Mouse (Mus musculus) liver, adult 2 months (tissue): ENCODE data around the gene Arl15. TPM values are rescaled to one million over a fixed set of nuclear protein-coding genes. Genes with fewer than 3 reads are reported as not detected.

Experiments
- DNase-seq: peaks from one replicate; pipeline ENCODE4 v3.0.0-alpha.2; 2011; ENCODE audit warnings: low read depth, low spot score; ENCODE audit errors: extremely low read depth
- H3K27ac ChIP-seq: fragments of 200-500 bp; replicated peaks from 2 replicates; pipeline ENCODE4 v1.5.1; 2012; ENCODE audit warnings: low read depth, mild to moderate bottlenecking, control low read depth, inconsistent platforms, low read length; ENCODE audit not compliant: insufficient read depth
- H3K27me3 ChIP-seq: fragments of 200-500 bp; 2 replicates; pipeline ENCODE4 v1.6.1; 2012; ENCODE audit warnings: mild to moderate bottlenecking, moderate library complexity, low read length, inconsistent platforms; ENCODE audit not compliant: control insufficient read depth, insufficient read depth
- H3K36me3 ChIP-seq: fragments of 200-500 bp; 2 replicates; pipeline ENCODE4 v1.6.1; 2012; ENCODE audit warnings: low read length, inconsistent platforms; ENCODE audit not compliant: control insufficient read depth, insufficient read depth
- H3K4me1 ChIP-seq: fragments of 200-500 bp; 2 replicates; pipeline ENCODE4 v1.6.1; 2011; ENCODE audit warnings: low read length; ENCODE audit not compliant: control insufficient read depth, insufficient read depth
- H3K4me3 ChIP-seq: fragments of 200-500 bp; 2 replicates; pipeline ENCODE4 v1.5.1; 2011; ENCODE audit warnings: low read depth, mild to moderate bottlenecking, control low read depth, low read length, moderate library complexity; ENCODE audit not compliant: insufficient read depth
- H3K79me2 ChIP-seq: fragments of 200-500 bp; 2 replicates; pipeline ENCODE4 v1.6.1; 2012; ENCODE audit warnings: inconsistent platforms, mild to moderate bottlenecking, low read length, moderate library complexity; ENCODE audit not compliant: control insufficient read depth, insufficient read depth
- H3K9ac ChIP-seq: fragments of 200-500 bp; 2 replicates; pipeline ENCODE4 v1.6.1; 2012; ENCODE audit warnings: low read depth, mild to moderate bottlenecking, control low read depth, inconsistent platforms, low read length
- CTCF ChIP-seq: fragments of 200-500 bp; IDR thresholded peaks from 2 replicates; pipeline ENCODE4 v1.5.1; 2011; ENCODE audit warnings: low read depth, low read length, control low read depth
- POLR2A ChIP-seq: fragments of 200-500 bp; IDR thresholded peaks from 2 replicates; pipeline ENCODE4 v1.6.1; 2011; ENCODE audit warnings: low read length, control low read depth; ENCODE audit not compliant: insufficient read depth; ENCODE audit errors: extremely low read depth
- WGBS: fragments of 180-500 bp; shearing (Covaris S2); methylation state at CpG from one replicate; pipeline ENCODE4 v1.1.7; 2018; 5-methylcytosine and 5-hydroxymethylcytosine counted together
- polyA plus RNA-seq: library from polyadenylated mRNA; depleted of rRNA; stranded (reverse); fragments of >200 nt; gene quantifications from 2 replicates; pipeline ENCODE4 v1.2.3, GENCODE M21; 2012
- total RNA-seq: library from RNA; depleted of rRNA; stranded (reverse); fragments of >200 nt; gene quantifications from 2 replicates; pipeline ENCODE4 v1.2.3, GENCODE M21; 2014

Gene Arl15
- total and polyA plus RNA-seq, 2 experiments, result 1.9 to 6.5 TPM

- no peak for TF ChIP-seq POLR2A
- Histone ChIP-seq H3K4me1 (no peaks in the 10 kb centered on the region), H3K27ac (no peak overlapping the region), H3K36me3 (no peaks in the 10 kb centered on the region; the same call in 1 of the 2 replicates), H3K9ac (no peak overlapping the region), H3K4me3 (no peak overlapping the region), H3K79me2 (no peaks in the 10 kb centered on the region; the same call in 1 of the 2 replicates), H3K27me3 (no peaks in the 10 kb centered on the region)
- DNase-seq, result no peak
- WGBS, result 92% methylated on average over 12 of the region's 12 CpGs
Measured at GRCm38 (mm10) chr13:114011019-114011418, 216.7 kb downstream of the Arl15 start.

- Histone ChIP-seq H3K9ac (no peak overlapping the region), H3K27ac (no peak overlapping the region), H3K36me3 (peaks cover 2% of the 10 kb centered on the region; the same call in 1 of the 2 replicates), H3K27me3 (no peaks in the 10 kb centered on the region), H3K79me2 (no peaks in the 10 kb centered on the region; the same call in 1 of the 2 replicates), H3K4me3 (no peak overlapping the region), H3K4me1 (no peaks in the 10 kb centered on the region)
- no peak for DNase-seq
- 79% methylated on average over 8 of the region's 8 CpGs for WGBS
- TF ChIP-seq CTCF, result no peak
- TF ChIP-seq POLR2A, result no peak
Measured at GRCm38 (mm10) chr13:114017928-114018327, 223.6 kb downstream of the Arl15 start.

DNA sequence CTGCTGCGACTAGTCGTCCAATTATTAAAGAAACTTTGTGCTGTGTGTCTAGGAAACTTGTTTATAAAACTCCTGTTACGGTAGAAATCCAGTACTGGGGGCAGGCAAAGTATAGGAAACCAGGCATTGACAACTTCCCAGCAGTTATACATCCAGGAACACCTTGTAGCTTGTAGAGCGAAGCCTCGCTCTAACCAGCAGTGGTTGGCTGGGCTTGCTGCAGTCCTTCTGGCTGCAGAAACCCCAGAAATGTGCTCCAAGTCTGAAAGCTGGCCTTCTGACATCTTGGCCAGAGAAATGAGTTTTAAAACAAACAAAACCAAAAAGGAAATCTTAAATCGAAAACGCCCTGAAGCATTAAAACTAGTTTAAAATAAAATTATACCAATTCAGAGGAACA lies 229.2 kb downstream of the Arl15 start:
- Histone ChIP-seq H3K4me1 (no peaks in the 10 kb centered on the region), H3K9ac (no peak overlapping the region), H3K27ac (no peak overlapping the region), H3K36me3 (peaks cover 2% of the 10 kb centered on the region; the same call in 1 of the 2 replicates), H3K27me3 (no peaks in the 10 kb centered on the region), H3K4me3 (no peak overlapping the region), H3K79me2 (no peaks in the 10 kb centered on the region)
- 95% methylated on average over 7 of the region's 7 CpGs for WGBS
- TF ChIP-seq POLR2A (no peak), CTCF (no peak)
- no peak for DNase-seq

DNA sequence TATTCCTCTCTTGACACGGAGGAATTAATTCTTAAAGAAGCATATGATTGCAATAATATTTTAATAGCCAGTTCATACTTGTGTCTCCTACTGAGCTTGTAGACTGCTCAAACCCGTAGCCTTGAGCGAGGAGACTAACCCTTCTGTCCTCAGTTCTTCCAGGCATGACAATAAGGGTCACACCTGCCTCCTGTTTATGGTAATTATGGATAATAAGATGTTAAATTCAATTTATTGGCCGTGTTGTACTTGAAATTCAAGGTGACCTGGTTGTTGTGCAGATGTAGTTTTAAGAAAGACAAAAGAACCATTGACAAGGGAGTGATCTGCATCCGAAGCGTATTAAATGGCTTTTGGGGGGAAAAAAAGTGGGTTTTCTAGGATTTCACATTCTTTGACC lies 232.0 kb downstream of the Arl15 start:
- Histone ChIP-seq H3K36me3 (peaks cover 2% of the 10 kb centered on the region; the same call in 1 of the 2 replicates), H3K4me1 (no peaks in the 10 kb centered on the region), H3K4me3 (no peak overlapping the region), H3K9ac (no peak overlapping the region), H3K79me2 (no peaks in the 10 kb centered on the region), H3K27me3 (no peaks in the 10 kb centered on the region), H3K27ac (no peak overlapping the region)
- no peak for TF ChIP-seq POLR2A
- DNase-seq, result no peak
- 94% methylated on average over 6 of the region's 6 CpGs for WGBS

- DNase-seq, result no peak
- TF ChIP-seq POLR2A (no peak), CTCF (no peak)
- Histone ChIP-seq H3K9ac (no peak overlapping the region), H3K4me3 (no peak overlapping the region), H3K27me3 (no peaks in the 10 kb centered on the region), H3K4me1 (no peaks in the 10 kb centered on the region), H3K79me2 (no peaks in the 10 kb centered on the region), H3K36me3 (peaks cover 2% of the 10 kb centered on the region; the same call in 1 of the 2 replicates), H3K27ac (no peak overlapping the region)
- WGBS, result 97% methylated on average over 7 of the region's 7 CpGs
Measured at GRCm38 (mm10) chr13:114026751-114027150, 232.4 kb downstream of the Arl15 start.

GRCm38 (mm10) chr13:114048071-114048470 lies 253.8 kb downstream of the Arl15 start:
- no peak for DNase-seq
- 77% methylated on average over 10 of the region's 10 CpGs for WGBS
- no peaks in the 10 kb centered on the region for H3K27me3 ChIP-seq
- H3K36me3 ChIP-seq, result no peaks in the 10 kb centered on the region
- H3K4me3 ChIP-seq, result no peak overlapping the region
- no peaks in the 10 kb centered on the region for H3K79me2 ChIP-seq
- no peaks in the 10 kb centered on the region for H3K4me1 ChIP-seq
- no peak overlapping the region for H3K9ac ChIP-seq
- TF ChIP-seq CTCF (no peak), POLR2A (no peak)
- no peak overlapping the region for H3K27ac ChIP-seq
